Mouse (Mus musculus) cortical plate, adult 2 months (tissue): ENCODE results near the gene 1700012A03Rik.

Experiments
- CTCF ChIP-seq: fragments of 200-500 bp; IDR thresholded peaks from 2 replicates; pipeline ENCODE4 v1.5.1; 2011; ENCODE audit warnings: mild to moderate bottlenecking, control low read depth, low read length; ENCODE audit not compliant: insufficient read depth; ENCODE audit errors: extremely low read depth
- POLR2A ChIP-seq: fragments of 200-500 bp; IDR thresholded peaks from 2 replicates; pipeline ENCODE4 v1.6.1; 2011; ENCODE audit warnings: mild to moderate bottlenecking, low read length, control low read depth; ENCODE audit not compliant: insufficient read depth; ENCODE audit errors: extremely low read depth

DNA sequence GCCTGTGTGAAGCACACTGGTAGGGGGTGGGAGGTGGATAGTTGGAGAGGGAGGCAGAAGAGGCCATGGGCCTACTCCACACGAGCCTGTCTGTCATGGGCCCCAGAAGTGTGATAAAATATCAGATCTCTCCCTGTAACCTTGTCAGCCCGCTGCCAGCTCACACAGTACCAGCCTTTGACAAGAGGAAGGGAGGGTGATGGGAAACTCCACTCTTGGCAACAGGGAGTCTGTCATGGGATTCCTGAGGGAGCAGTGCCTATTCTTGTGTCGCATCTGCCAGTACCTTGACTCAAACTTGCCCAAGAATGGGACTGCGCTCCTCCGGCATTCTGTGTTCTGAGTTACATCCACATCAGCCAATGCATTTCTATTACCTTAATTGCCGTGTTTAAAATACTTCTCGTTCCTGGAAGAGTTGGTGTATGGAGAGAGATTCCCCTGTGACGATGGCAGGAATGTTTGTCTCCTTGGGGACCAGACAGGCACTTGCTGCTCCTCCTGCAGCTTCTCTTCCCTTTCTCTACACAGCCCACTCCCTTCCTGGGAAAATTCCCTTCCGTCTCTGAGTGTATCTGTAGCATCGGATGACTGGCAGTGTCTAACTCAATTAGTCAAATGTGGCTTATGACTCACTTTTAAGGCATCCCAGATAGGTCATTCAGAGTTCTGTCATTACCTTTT lies 28.1 kb upstream of the 1700012A03Rik start:
- TF ChIP-seq CTCF (no peak), POLR2A (no peak)
